Mouse (Mus musculus) small intestine, adult 10 weeks (tissue): ENCODE data around the gene Gm14399. TPM values are rescaled to one million over a fixed set of nuclear protein-coding genes. Genes with fewer than 3 reads are reported as not detected.

ENCODE experiments used
- polyA plus RNA-seq: library from polyadenylated mRNA; stranded (reverse); fragments of 350-450 nt; fragmentation: Illumina TruSeq; extraction: RNeasy Lipid Tissue Mini Kit (QIAGEN cat#74804); gene quantifications from one replicate; pipeline ENCODE4 v1.2.3, GENCODE M21; 2014; ENCODE audit warnings: low replicate concordance

Gm14399 gene
- 27.7 TPM for polyA plus RNA-seq

DNA sequence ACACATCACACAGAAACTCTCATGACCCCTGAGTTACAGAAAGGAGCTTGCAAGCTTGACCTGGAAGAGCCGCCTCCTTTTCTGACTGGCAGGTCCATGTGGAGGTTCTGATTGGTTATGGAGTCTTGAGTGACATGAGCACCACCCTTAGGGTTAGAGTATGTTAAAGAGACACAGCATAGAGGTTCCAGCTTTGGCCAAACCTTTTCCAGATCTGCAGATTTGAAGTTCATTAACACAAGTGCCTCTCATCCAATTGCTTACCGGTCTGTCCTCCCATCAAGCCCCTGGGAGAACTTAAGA lies at the start of gene Gm14399:
TSS of gene Gm14399 (minus strand) at position 20 of the 303 bp plus-strand sequence.

DNA sequence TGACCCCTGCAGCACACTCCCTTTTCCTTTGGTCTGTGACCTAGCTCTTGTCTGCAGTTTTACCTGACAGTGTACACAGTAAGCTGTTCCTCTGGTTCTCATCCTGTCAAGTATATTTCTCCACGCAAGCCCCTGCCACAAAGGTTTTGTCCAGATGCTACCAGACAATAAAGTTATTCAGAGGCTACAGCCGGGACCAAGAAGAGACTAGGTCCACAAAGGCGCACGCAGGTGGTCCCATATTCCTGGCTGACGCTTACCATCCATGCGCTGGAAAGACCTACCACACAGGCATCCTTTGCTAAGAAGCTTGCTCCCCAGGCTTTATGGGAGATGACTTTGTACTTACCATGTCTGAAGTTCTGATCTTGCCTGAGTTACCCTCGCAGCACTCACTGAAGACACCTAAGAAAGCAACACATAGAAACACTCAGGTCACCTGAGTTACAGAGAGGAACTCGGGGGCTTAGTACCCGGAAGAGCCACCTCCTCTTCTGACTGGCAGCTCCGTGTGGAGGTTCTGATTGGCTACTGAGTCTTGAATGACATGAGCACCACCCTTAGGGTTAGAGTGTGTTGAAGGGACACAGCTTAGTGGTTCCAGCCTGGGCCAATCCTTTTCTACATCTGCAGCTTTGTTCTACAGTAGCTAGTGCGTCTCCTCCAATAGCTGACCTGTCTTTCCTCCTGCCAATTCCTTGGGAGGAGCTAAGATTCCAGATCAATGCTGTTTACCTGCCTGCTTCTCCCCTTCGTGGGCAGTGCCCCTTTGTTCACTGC lies 33.8 kb upstream of the Gm14399 start, which contains the start of gene Gm14443:
TSS of gene Gm14443 (minus strand) at position 471 of the 780 bp plus-strand sequence.

Other genes with a start within 250 kb of the Gm14399 start
- not detected for gene Gm14444, start 131.8 kb downstream of the Gm14399 start, polyA plus RNA-seq
- gene Gm14393, start 74.2 kb downstream of the Gm14399 start, polyA plus RNA-seq, result 2.5 TPM
- gene Gm14443, start 33.9 kb upstream of the Gm14399 start, polyA plus RNA-seq, result 1.7 TPM
- gene Gm14391, start 64.9 kb upstream of the Gm14399 start, polyA plus RNA-seq, result 24.2 TPM
- gene Gm14440, start 133.1 kb upstream of the Gm14399 start, polyA plus RNA-seq, result 33.0 TPM
- gene Gm4631, start 196.2 kb upstream of the Gm14399 start, polyA plus RNA-seq, result 68.7 TPM
- 15.9 TPM for gene Zfp968, start 230.4 kb upstream of the Gm14399 start, polyA plus RNA-seq